Mouse (Mus musculus) heart, postnatal 0 days (tissue): ENCODE measurements around the gene Arid3b.

Experiments
- CTCF ChIP-seq: IDR thresholded peaks from 2 replicates; pipeline ENCODE4 v1.5.1; 2016; ENCODE audit warnings: antibody characterized with exemption, control low read depth, low read depth
- EP300 ChIP-seq: IDR thresholded peaks from 2 replicates; pipeline ENCODE4 v1.6.1; 2016; ENCODE audit warnings: antibody characterized with exemption, low read depth

DNA sequence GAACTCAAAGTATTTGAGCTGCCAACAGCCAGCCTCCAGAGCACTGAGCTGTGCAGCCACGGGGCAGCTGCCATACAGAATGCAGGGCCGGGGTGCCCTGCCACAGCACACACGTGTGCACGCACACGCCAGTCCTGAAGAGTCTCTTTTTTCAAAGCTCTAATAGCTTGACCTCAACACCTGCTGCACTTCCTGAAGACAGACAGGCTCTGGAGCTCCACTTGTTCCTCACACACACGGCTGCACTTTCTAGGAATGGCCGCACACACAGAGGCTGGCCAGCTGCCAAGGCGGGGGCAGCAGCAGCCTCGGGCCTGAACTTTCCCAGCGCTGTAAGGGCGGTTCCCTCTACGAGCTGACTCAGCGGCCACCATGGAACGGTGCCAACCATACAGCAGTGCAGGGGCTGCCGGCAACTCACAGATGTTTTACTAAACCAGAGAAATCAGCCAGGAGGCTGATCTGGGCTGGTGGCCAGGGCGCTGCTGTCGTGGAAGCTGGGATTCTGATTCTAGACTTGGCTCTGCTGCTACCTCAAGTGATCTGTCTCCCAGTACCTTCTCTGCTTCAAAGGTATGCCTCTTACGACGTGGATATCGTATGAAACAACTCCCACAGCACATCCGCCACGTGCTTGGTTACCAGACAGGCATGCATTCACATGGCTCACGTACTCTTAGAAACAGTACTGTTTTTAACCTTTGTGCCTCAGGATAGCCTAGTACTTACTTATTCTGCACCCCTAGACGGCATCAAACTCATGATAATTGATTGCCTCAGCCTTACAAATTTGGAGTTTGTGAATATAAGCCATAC, 5.1 kb downstream of the Arid3b start:
- no peak; the same call in 1 of the 2 replicates for TF ChIP-seq CTCF
- TF ChIP-seq EP300, result peak; percentile 92
